Mouse (Mus musculus): ENCODE data around the gene Csde1. TPM values are rescaled to one million over a fixed set of nuclear protein-coding genes. Genes with fewer than 3 reads are reported as not detected.

Gene Csde1
- polyA plus RNA-seq, 2 experiments: 28.5 to 116 TPM

GRCm38 (mm10) chr3:103085986-103086385, 65.8 kb downstream of the Csde1 start:
- H3K4me1 ChIP-seq (replicated peaks; ENCODE audit: control insufficient read depth in 2 of 2, insufficient read depth in 2 of 2, low read length in 1 of 2): no peaks in the 10 kb centered on the region
- H3K27ac ChIP-seq: no peak overlapping the region
- H3K9me3 ChIP-seq (ENCODE audit: control insufficient read depth, low read length): no peaks in the 10 kb centered on the region
- WGBS (ENCODE audit: insufficient replicate concordance): 58% methylated on average over 3 of the region's 3 CpGs
- H3K36me3 ChIP-seq (replicated peaks; ENCODE audit: control insufficient read depth, insufficient read depth, low read depth): no peaks in the 10 kb centered on the region
- H3K9ac ChIP-seq (replicated peaks): no peak overlapping the region
- no peak overlapping the region for H3K4me2 ChIP-seq (ENCODE audit: low read depth)
- H3K4me3 ChIP-seq (ENCODE audit: insufficient read depth in 1 of 2, low read depth in 2 of 2, low read length in 2 of 2): no peak overlapping the region
- TF ChIP-seq CTCF (IDR thresholded peaks at IDR 0.05; ENCODE audit: low read depth) (no peak), EP300 (IDR thresholded peaks at IDR 0.05; ENCODE audit: low read depth) (no peak)
- no peak for DNase-seq (ENCODE audit: low read depth in 3 of 3, low spot score in 3 of 3)
- H3K27me3 ChIP-seq (ENCODE audit: control insufficient read depth, insufficient read depth, low read length): no peaks in the 10 kb centered on the region
- no peak for ATAC-seq (ENCODE audit: insufficient read depth)

- ATAC-seq (ENCODE audit: insufficient read depth): no peak
- Histone ChIP-seq H3K36me3 (replicated peaks; ENCODE audit: control insufficient read depth, insufficient read depth, low read depth) (no peaks in the 10 kb centered on the region), H3K4me3 (ENCODE audit: insufficient read depth in 1 of 2, low read depth in 2 of 2, low read length in 2 of 2) (no peak overlapping the region), H3K9me3 (ENCODE audit: control insufficient read depth, low read length) (no peaks in the 10 kb centered on the region), H3K4me2 (ENCODE audit: low read depth) (no peak overlapping the region), H3K4me1 (replicated peaks; ENCODE audit: control insufficient read depth in 2 of 2, insufficient read depth in 2 of 2, low read length in 1 of 2) (no peaks in the 10 kb centered on the region; a peak in 1 of 4 replicates), H3K9ac (replicated peaks) (no peak overlapping the region), H3K27me3 (ENCODE audit: control insufficient read depth, insufficient read depth, low read length) (no peaks in the 10 kb centered on the region), H3K27ac (no peak overlapping the region)
- TF ChIP-seq CTCF (IDR thresholded peaks at IDR 0.05; ENCODE audit: low read depth): no peak
- no peak for TF ChIP-seq EP300 (IDR thresholded peaks at IDR 0.05; ENCODE audit: low read depth)
- DNase-seq (ENCODE audit: low read depth in 3 of 3, low spot score in 3 of 3): no peak
- WGBS (ENCODE audit: insufficient replicate concordance): 54% methylated on average over 2 of the region's 2 CpGs
These were observed 71.5 kb downstream of the Csde1 start for GRCm38 (mm10) chr3:103091753-103092152.

- 77% methylated on average over 23 of the region's 23 CpGs for WGBS (ENCODE audit: insufficient replicate concordance)
- ATAC-seq (ENCODE audit: insufficient read depth) (no peak), DNase-seq (ENCODE audit: low read depth in 3 of 3, low spot score in 3 of 3) (no peak)
- H3K4me3 ChIP-seq (ENCODE audit: insufficient read depth in 1 of 2, low read depth in 2 of 2, low read length in 2 of 2): no peak overlapping the region
- H3K27me3 ChIP-seq (ENCODE audit: control insufficient read depth, insufficient read depth, low read length): no peaks in the 10 kb centered on the region; the same call in none of the 2 replicates
- H3K9ac ChIP-seq (replicated peaks): no peak overlapping the region
- TF ChIP-seq CTCF (IDR thresholded peaks at IDR 0.05; ENCODE audit: low read depth) (no peak), EP300 (IDR thresholded peaks at IDR 0.05; ENCODE audit: low read depth) (no peak)
- no peaks in the 10 kb centered on the region for H3K9me3 ChIP-seq (ENCODE audit: control insufficient read depth, low read length)
- H3K4me1 ChIP-seq (replicated peaks; ENCODE audit: control insufficient read depth in 2 of 2, insufficient read depth in 2 of 2, low read length in 1 of 2): peaks cover 5 to 9% of the 10 kb centered on the region in 2 experiments
- H3K4me2 ChIP-seq (ENCODE audit: low read depth): no peak overlapping the region
- H3K36me3 ChIP-seq (replicated peaks; ENCODE audit: control insufficient read depth, insufficient read depth, low read depth): no peaks in the 10 kb centered on the region
- H3K27ac ChIP-seq: no peak overlapping the region
These were observed 78.4 kb downstream of the Csde1 start for GRCm38 (mm10) chr3:103098662-103099061.

GRCm38 (mm10) chr3:103099667-103100066, 79.4 kb downstream of the Csde1 start:
- WGBS (ENCODE audit: insufficient replicate concordance): 59% methylated on average over 6 of the region's 6 CpGs
- no peak overlapping the region for H3K27ac ChIP-seq
- H3K4me3 ChIP-seq (ENCODE audit: insufficient read depth in 1 of 2, low read depth in 2 of 2, low read length in 2 of 2): no peak overlapping the region
- H3K36me3 ChIP-seq (replicated peaks; ENCODE audit: control insufficient read depth, insufficient read depth, low read depth): no peaks in the 10 kb centered on the region
- H3K9ac ChIP-seq (replicated peaks): no peak overlapping the region
- no peaks in the 10 kb centered on the region for H3K9me3 ChIP-seq (ENCODE audit: control insufficient read depth, low read length)
- TF ChIP-seq EP300 (IDR thresholded peaks at IDR 0.05; ENCODE audit: low read depth) (no peak), CTCF (IDR thresholded peaks at IDR 0.05; ENCODE audit: low read depth) (peak; percentile 67)
- H3K27me3 ChIP-seq (ENCODE audit: control insufficient read depth, insufficient read depth, low read length): no peaks in the 10 kb centered on the region; the same call in none of the 2 replicates
- no peak overlapping the region for H3K4me2 ChIP-seq (ENCODE audit: low read depth)
- DNase-seq (ENCODE audit: low read depth in 3 of 3, low spot score in 3 of 3): no peak
- peaks cover 5 to 9% of the 10 kb centered on the region in 2 experiments for H3K4me1 ChIP-seq (replicated peaks; ENCODE audit: control insufficient read depth in 2 of 2, insufficient read depth in 2 of 2, low read length in 1 of 2)
- ATAC-seq (ENCODE audit: insufficient read depth): no peak

GRCm38 (mm10) chr3:103100735-103101134, 80.5 kb downstream of the Csde1 start:
- Histone ChIP-seq H3K4me2 (ENCODE audit: low read depth) (no peak overlapping the region), H3K27me3 (ENCODE audit: control insufficient read depth, insufficient read depth, low read length) (no peaks in the 10 kb centered on the region; the same call in none of the 2 replicates), H3K36me3 (replicated peaks; ENCODE audit: control insufficient read depth, insufficient read depth, low read depth) (no peaks in the 10 kb centered on the region), H3K4me3 (ENCODE audit: insufficient read depth in 1 of 2, low read depth in 2 of 2, low read length in 2 of 2) (no peak overlapping the region), H3K9me3 (ENCODE audit: control insufficient read depth, low read length) (no peaks in the 10 kb centered on the region), H3K27ac (no peak overlapping the region), H3K9ac (replicated peaks) (no peak overlapping the region), H3K4me1 (replicated peaks; ENCODE audit: control insufficient read depth in 2 of 2, insufficient read depth in 2 of 2, low read length in 1 of 2) (peaks cover 5 to 9% of the 10 kb centered on the region in 2 experiments)
- no peak for ATAC-seq (ENCODE audit: insufficient read depth)
- TF ChIP-seq EP300 (IDR thresholded peaks at IDR 0.05; ENCODE audit: low read depth): no peak
- TF ChIP-seq CTCF (IDR thresholded peaks at IDR 0.05; ENCODE audit: low read depth): peak; percentile 57
- DNase-seq (ENCODE audit: low read depth in 3 of 3, low spot score in 3 of 3): no peak
- WGBS (ENCODE audit: insufficient replicate concordance): 25% methylated on average over 2 of the region's 2 CpGs
